Mouse (Mus musculus) ES-E14 (cell line): ENCODE measurements around the gene Sdsl.

Source experiments
- HCFC1 ChIP-seq: IDR thresholded peaks from 2 replicates; pipeline ENCODE4 v1.6.1; 2012; ENCODE audit warnings: low read length, inconsistent platforms, borderline replicate concordance; ENCODE audit not compliant: insufficient read depth
- MAFK ChIP-seq: IDR thresholded peaks from 2 replicates; pipeline ENCODE4 v1.6.1; 2014; ENCODE audit warnings: mild to moderate bottlenecking, low read depth, low read length, inconsistent platforms; ENCODE audit not compliant: insufficient read depth
- ZNF384 ChIP-seq: IDR thresholded peaks from 2 replicates; pipeline ENCODE4 v1.6.1; 2012; ENCODE audit warnings: low read depth, low read length, inconsistent platforms

GRCm38 (mm10) chr5:120497071-120497470 lies 24.5 kb upstream of the Sdsl start:
- TF ChIP-seq HCFC1, result no peak
- no peak for TF ChIP-seq ZNF384
- TF ChIP-seq MAFK, result no peak
